Mouse (Mus musculus) urinary bladder, postnatal 25 days (tissue): ENCODE data around the gene Corin.

Experiments
- DNase-seq: peaks from one replicate; pipeline ENCODE4 v3.0.0; 2022; ENCODE audit warnings: low spot score

Corin gene

DNA sequence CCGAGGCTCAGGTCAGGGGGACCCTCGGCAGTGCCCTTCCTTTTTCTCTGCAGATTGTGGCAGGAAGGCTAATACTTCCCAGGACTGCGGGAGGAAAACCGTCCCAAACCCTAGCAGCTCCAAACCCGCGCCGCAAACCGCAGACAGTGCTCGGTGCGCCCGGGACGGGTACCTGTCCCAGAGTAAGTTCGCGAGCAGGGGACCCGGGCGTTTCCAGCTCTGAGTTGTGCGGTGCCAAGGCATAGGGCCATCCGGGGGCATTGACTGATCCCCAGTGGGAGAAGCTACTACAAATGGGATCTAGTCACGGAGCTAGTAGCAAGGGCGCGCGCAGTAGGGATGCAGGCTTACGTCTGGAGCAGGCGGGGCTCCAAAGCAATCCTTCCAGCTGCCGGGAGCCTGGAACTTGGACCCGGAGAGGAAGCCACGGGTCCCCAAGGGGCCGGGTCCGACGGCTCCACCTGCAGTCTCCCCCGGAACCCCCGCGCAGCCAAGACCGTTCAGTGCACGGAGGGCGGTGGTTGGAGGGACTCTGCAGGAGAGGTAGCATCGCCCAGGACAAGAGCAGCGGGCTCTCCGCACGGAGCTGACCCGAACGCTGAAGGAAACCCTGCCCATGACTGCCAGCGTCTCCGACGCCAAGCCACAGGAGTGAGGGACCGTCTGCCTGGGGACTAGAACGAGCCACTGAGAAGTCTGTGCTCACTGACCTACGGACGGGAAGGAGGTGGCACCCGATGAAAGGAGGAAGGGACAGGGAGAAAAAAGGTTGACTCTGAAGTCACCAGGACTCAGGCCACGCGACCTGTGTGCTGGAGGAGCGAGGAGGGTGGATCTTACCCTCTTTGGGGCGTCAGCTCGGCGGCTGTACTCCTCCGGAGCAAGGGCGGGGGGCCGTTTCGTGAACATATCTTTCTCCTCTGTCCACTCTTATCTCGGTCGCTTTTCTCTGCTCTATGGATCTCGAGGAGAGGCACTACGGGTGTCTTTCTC is at the start of gene Corin:
TSS of gene Corin (minus strand) at position 943 of the 993 bp plus-strand sequence.
- no peak for DNase-seq

DNA sequence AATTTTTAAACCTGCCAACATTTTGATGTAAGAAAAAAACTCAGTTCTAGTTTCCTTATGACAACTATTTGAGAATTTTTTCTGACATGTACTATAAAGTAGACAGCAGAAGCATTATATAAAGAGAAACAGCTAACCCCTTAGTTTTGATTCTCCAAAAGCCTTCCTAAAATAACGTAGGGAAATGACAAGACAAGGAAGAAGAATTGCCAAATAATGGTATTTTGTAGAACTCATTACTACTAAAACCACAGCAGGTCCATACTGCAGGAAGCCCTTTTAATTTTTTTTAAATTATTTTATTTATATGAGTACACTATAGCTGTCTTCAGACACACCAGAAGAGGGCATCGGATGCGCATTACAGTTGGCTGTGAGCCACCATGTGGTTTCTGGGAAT is 46.9 kb upstream of the Corin start:
- DNase-seq: no peak

GRCm38 (mm10) chr5:72528896-72529295 is 24.6 kb upstream of the Corin start:
- DNase-seq: no peak

DNA sequence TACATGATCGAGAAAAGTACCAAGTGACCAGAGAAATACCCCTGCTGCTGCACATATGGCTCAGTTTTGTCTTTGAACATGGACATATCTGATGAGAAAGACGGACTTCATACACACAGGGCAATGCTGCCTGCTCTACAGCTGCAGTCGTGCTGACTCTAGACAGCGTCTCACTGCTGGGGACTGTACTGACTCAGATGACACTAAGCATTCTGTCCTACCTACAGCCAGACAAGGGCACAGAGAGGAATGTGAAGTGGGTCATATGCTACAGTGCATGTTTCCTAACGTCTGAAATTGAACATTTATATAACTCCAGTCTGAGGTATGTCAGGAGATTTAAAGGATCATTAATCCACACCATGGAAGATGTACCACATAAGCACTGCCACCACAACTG is 9.5 kb upstream of the Corin start:
- no peak for DNase-seq

- no peak for DNase-seq
Observed at GRCm38 (mm10) chr5:72505740-72506139, 1.5 kb upstream of the Corin start.

- no peak for DNase-seq
Observed at GRCm38 (mm10) chr5:72502778-72503177, 1.5 kb downstream of the Corin start.

- no peak for DNase-seq
Observed at GRCm38 (mm10) chr5:72501763-72502162, 2.5 kb downstream of the Corin start.

DNA sequence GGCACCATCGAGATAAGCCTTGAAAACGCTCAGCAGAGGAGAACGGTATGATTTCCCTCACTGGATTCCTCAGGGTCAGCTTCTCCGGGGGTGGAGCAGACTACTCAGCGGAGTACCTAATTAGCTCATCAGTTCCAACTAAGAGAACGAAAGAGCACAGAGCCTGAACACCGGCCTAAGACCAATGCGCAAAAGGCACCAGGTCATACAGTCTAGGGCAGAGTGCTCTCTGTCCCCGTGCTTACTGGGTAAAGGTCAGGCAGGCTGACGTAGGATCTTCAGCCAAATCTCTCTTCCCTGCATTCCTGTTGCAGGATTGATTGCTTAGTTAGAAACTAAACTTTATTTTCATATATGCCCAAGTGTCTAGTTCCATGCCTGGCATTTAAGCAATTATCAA is 6.0 kb downstream of the Corin start:
- no peak for DNase-seq

DNA sequence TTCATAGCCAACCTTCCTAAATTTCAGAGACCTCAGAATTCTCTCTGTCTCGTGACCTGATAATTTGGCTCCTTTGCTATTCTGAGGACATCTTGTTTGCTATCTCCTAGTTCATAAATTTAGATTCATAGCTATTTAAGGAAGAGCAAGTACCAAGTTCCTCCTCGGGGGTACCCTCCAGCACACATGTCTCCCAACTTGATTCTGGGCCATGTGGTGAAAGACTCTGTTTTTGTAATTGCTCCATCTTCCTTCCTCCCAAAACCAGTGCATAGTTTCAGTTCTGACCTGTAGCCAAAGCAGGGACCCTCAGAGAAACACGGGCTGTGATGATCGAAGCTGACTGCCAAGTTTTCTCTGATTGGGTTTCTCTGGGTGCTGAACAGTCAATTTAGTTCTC is 7.5 kb downstream of the Corin start:
- DNase-seq: no peak

DNA sequence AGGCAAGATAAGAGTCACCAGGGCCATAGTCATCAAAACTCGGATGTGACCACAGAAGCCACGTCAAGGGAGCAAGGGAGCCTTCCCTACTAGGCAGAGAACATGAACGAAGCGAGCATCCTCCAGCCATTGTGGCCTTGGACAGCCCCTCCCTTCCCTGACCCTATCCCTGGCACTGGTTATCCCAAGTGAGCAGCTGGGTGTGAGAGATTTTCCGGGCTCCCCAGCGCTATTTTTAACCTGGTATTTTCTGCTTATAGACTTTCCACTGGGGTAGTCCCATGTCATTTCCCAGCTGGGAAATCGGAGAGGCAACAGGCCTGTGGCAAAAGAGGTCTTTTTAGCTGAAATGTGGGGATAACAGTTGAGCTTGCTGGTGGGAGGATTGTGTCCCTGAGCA is 10.4 kb downstream of the Corin start:
- DNase-seq: no peak

- no peak for DNase-seq
Observed at GRCm38 (mm10) chr5:72491232-72491631, 13.0 kb downstream of the Corin start.

DNA sequence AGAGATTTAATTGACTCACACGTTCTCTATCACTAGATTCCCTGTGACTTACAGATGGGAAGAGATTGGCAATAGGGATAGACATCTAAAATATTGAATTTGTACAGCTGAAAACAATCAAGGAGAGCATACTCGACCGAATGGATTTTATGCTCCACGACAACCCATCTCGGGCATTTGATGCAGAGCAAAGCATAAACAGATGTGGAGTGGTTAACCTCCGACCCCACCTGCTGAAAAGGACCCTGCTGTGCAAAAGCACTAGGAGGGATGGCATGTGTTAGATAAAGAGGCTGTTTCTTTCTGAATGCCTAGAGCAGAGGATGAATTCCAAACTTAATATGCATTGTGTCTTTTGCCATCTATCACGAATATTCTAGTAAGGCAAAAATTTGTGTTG is 23.8 kb downstream of the Corin start:
- DNase-seq: no peak

- no peak for DNase-seq
Observed at GRCm38 (mm10) chr5:72472317-72473009, 31.8 kb downstream of the Corin start.

GRCm38 (mm10) chr5:72471746-72472145 is 32.5 kb downstream of the Corin start:
- DNase-seq: no peak

DNA sequence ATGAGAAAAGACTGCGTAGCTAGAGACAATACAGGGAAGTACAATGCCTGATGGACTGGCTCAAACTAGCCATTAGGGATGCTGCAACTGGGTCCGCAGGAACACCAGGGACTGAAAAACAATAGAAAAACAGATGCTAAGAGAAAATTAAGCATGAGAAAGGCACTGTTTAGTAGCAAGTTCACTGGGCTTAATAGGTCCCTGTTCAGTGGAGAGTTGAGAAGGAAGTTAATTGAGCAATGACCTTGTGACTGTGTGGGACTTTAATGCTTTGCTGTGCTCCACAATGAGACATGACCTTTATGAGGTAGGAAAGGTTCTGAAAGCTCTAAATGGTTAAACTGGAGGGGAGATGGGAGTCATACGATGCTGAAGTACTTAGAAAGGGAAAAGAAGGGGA is 39.3 kb downstream of the Corin start:
- no peak for DNase-seq

DNA sequence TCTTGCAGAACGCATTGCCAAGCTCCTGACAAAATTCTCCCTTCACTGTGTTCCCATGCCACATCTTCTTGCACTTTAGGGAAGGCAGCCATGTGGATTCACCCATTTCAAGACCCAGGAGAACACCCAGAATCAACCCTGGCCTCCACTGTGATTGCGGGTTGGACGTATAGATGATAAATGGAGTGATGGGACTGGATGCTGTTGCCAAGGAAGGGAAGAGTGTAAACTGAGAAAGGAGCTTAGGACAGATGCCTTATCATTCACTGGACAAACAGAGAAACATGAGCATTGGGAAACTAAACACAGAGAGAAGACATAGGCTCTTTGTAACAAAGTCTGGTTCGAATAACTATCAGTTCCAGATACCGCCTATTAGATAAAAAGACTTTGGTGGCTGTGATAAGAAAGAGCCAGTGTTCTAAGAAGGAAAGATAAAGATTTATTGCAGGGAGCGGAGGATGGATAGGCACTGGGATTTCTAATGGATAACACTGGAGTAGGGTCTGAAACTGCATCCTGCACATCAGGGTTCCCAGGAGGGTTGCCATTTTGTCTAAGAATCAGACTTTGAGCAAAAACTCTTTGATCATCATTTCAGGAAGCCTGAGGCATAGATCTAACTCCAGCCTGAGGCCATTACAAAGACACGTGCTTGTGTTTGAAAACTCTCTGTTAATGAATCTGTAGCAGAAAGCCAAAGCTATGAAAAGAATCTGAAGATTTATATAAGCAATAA is 44.7 kb downstream of the Corin start:
- DNase-seq: no peak

- no peak for DNase-seq
Observed at GRCm38 (mm10) chr5:72453690-72454089, 50.6 kb downstream of the Corin start.

DNA sequence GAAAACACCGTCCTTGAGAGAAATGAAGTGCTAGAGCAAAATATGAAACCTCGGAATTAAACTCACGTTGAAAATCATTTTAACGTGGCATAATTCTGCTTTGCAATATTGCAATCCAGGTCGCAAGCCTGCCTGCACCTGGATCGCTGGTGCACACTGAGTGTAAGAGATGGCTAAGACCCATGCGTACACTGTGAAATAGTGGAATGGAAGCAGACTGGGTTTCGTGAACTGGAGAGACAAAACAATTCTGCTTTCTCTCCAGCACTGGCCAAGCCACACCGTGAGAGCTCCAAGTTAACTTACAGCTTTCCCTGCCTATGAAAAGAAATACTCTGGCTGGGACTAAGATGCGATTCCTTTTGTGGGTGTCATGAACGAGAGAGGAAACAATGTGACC is 51.1 kb downstream of the Corin start:
- DNase-seq: no peak

GRCm38 (mm10) chr5:72452750-72453149 is 51.5 kb downstream of the Corin start:
- no peak for DNase-seq

DNA sequence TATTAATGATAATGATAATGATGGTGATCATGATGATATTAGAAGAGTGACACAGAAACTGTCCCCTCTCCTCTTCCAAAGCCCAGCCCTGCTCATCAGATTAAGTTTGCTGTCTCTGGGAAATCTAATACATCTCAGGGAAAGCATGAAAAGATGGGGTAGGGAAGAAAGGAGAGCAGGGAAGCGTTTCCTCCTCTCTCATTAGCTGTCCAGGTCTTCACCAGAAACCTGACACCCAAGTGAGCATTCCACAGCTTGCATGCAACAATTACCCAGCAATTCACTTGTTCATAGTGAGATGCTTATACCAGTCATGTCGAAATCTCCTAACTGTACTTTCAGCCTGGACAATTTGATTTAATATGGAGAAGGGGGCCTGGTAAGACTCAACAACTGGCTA is 55.4 kb downstream of the Corin start:
- no peak for DNase-seq

- DNase-seq: no peak
Observed at GRCm38 (mm10) chr5:72446104-72446503, 58.2 kb downstream of the Corin start.

DNA sequence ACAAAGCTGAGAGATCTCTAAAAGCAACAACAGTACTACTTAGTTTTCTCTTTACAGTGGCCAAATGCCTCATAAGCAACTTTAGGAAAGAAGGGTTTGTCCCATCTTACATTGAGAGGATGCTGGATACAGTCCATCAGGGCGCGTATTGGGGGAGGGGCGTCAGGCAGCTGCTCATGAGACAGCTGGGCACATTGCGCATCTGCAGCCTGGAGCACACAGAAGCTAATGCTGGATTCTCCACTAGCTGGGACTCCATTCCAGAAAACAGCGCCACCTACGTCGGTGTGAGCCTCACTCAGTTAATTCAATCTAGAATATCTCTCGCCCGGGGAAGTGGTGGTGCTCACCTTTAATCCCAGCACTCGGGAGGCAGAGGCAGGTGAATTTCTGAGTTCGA is 60.3 kb downstream of the Corin start:
- DNase-seq: no peak

- DNase-seq: no peak
Observed at GRCm38 (mm10) chr5:72443007-72443406, 61.3 kb downstream of the Corin start.
